Mouse (Mus musculus) neural tube, embryonic 11.5 days (tissue): ENCODE measurements at regions not wholly inside any gene's neighbourhood (a gene's known extent, or its start where the extent isn't known, plus 50 kb on each side); places are given as distances from the start of the nearest gene placed in this dataset.

Source experiments
- ATAC-seq: fragments of 200-750 bp; cut with Nextera tagmentation; 2 replicates; pipeline ENCODE4 v1.8.0; 2017; ENCODE audit warnings: moderate number of reproducible peaks, mild to moderate bottlenecking, moderate TSS enrichment, moderate library complexity; ENCODE audit not compliant: insufficient read depth, low FRiP score, low TSS enrichment
- DNase-seq: peaks from one replicate; pipeline ENCODE4 v3.0.0-alpha.2; 2015; ENCODE audit warnings: low spot score
- H3K27ac ChIP-seq: fragments of 300-500 bp; sonication (generic); 2 replicates; pipeline ENCODE4 v1.5.1; 2014; ENCODE audit warnings: low read depth, mild to moderate bottlenecking, low read length
- H3K27me3 ChIP-seq: fragments of 300-500 bp; sonication (generic); 2 replicates; pipeline ENCODE4 v1.6.1; 2014; ENCODE audit warnings: mild to moderate bottlenecking, low read length, mixed read lengths; ENCODE audit not compliant: control insufficient read depth, insufficient read depth
- H3K36me3 ChIP-seq: fragments of 300-500 bp; sonication (generic); 2 replicates; pipeline ENCODE4 v1.6.1; 2014; ENCODE audit warnings: mild to moderate bottlenecking, low read length, moderate library complexity, mixed read lengths; ENCODE audit not compliant: control insufficient read depth, insufficient read depth
- H3K4me1 ChIP-seq: fragments of 300-500 bp; sonication (generic); 2 replicates; pipeline ENCODE4 v1.6.1; 2014; ENCODE audit warnings: low read length, mixed read lengths; ENCODE audit not compliant: control insufficient read depth, insufficient read depth
- H3K4me2 ChIP-seq: fragments of 300-500 bp; sonication (generic); 2 replicates; pipeline ENCODE4 v1.6.1; 2014; ENCODE audit warnings: low read depth, mild to moderate bottlenecking, moderate library complexity
- H3K4me3 ChIP-seq: fragments of 300-500 bp; sonication (generic); 2 replicates; pipeline ENCODE4 v1.5.1; 2014; ENCODE audit warnings: low read depth, low read length
- H3K9ac ChIP-seq: fragments of 300-500 bp; sonication (generic); 2 replicates; pipeline ENCODE4 v1.6.1; 2014; ENCODE audit warnings: mild to moderate bottlenecking, low read length
- H3K9me3 ChIP-seq: fragments of 300-500 bp; sonication (generic); 2 replicates; pipeline ENCODE4 v1.6.1; 2016; ENCODE audit warnings: low read length; ENCODE audit not compliant: control insufficient read depth
- WGBS: fragments of 180-500 bp; shearing (Covaris S2); extraction: QIAGEN DNeasy Blood & Tissue Kit; methylation state at CpG from one replicate; pipeline ENCODE4 v1.1.7; 2014; 5-methylcytosine and 5-hydroxymethylcytosine counted together

GRCm38 (mm10) chr1:73793256-73793655 lies 331.0 kb downstream of the Tns1 start:
- 71% methylated on average over 3 of the region's 3 CpGs for WGBS
- ATAC-seq, result no peak

GRCm38 (mm10) chr1:73792311-73792710 lies 331.9 kb downstream of the Tns1 start:
- ATAC-seq (no peak), DNase-seq (no peak)
- H3K4me1 ChIP-seq, result no peaks in the 10 kb centered on the region
- no peak overlapping the region for H3K9ac ChIP-seq
- no peaks in the 10 kb centered on the region for H3K9me3 ChIP-seq
- H3K27me3 ChIP-seq, result no peaks in the 10 kb centered on the region
- H3K4me2 ChIP-seq, result no peak overlapping the region
- H3K4me3 ChIP-seq, result no peak overlapping the region
- H3K36me3 ChIP-seq, result no peaks in the 10 kb centered on the region
- 92% methylated on average over 5 of the region's 5 CpGs for WGBS
- H3K27ac ChIP-seq, result no peak overlapping the region

More at GRCm38 (mm10) chr1:73793256-73793655, 331.0 kb downstream of the Tns1 start:
- Histone ChIP-seq H3K36me3 (no peaks in the 10 kb centered on the region), H3K9me3 (no peaks in the 10 kb centered on the region), H3K27me3 (no peaks in the 10 kb centered on the region), H3K27ac (no peak overlapping the region), H3K9ac (no peak overlapping the region), H3K4me1 (no peaks in the 10 kb centered on the region), H3K4me2 (no peak overlapping the region), H3K4me3 (no peak overlapping the region)
- DNase-seq, result no peak

- ATAC-seq, result peak; percentile 60; the same call in 1 of the 2 replicates
- peak; percentile 54 for DNase-seq
- Histone ChIP-seq H3K4me2 (no peak overlapping the region), H3K9me3 (no peaks in the 10 kb centered on the region), H3K27me3 (no peaks in the 10 kb centered on the region), H3K4me1 (no peaks in the 10 kb centered on the region), H3K36me3 (no peaks in the 10 kb centered on the region), H3K9ac (no peak overlapping the region), H3K4me3 (no peak overlapping the region), H3K27ac (peak overlapping the region; percentile 21)
- WGBS, result 24% methylated on average over 2 of the region's 2 CpGs
Observed at GRCm38 (mm10) chr1:73787666-73788065, 336.6 kb downstream of the Tns1 start.

- ATAC-seq (no peak), DNase-seq (no peak)
- Histone ChIP-seq H3K9me3 (no peaks in the 10 kb centered on the region), H3K27me3 (no peaks in the 10 kb centered on the region), H3K4me1 (no peaks in the 10 kb centered on the region), H3K36me3 (no peaks in the 10 kb centered on the region), H3K9ac (no peak overlapping the region), H3K4me3 (no peak overlapping the region), H3K4me2 (no peak overlapping the region), H3K27ac (peak overlapping the region; percentile 21; the same call in 1 of the 2 replicates)
- WGBS, result 70% methylated on average over 7 of the region's 7 CpGs
Observed at GRCm38 (mm10) chr1:73787224-73787623, 337.0 kb downstream of the Tns1 start.

- Histone ChIP-seq H3K27ac (no peak overlapping the region), H3K4me3 (no peak overlapping the region), H3K9ac (no peak overlapping the region), H3K9me3 (no peaks in the 10 kb centered on the region), H3K27me3 (no peaks in the 10 kb centered on the region), H3K36me3 (no peaks in the 10 kb centered on the region), H3K4me1 (no peaks in the 10 kb centered on the region), H3K4me2 (no peak overlapping the region)
- no peak for ATAC-seq
- 92% methylated on average over 2 of the region's 2 CpGs for WGBS
- DNase-seq, result no peak
Observed at GRCm38 (mm10) chr1:73783303-73783702, 340.9 kb downstream of the Tns1 start.

GRCm38 (mm10) chr1:73782871-73783270 lies 341.4 kb downstream of the Tns1 start:
- ATAC-seq (no peak), DNase-seq (no peak)
- no peak overlapping the region for H3K4me3 ChIP-seq
- no peaks in the 10 kb centered on the region for H3K4me1 ChIP-seq
- H3K9me3 ChIP-seq, result no peaks in the 10 kb centered on the region
- no peak overlapping the region for H3K4me2 ChIP-seq
- 77% methylated on average over 2 of the region's 2 CpGs for WGBS
- H3K9ac ChIP-seq, result no peak overlapping the region
- no peaks in the 10 kb centered on the region for H3K27me3 ChIP-seq
- H3K27ac ChIP-seq, result no peak overlapping the region
- no peaks in the 10 kb centered on the region for H3K36me3 ChIP-seq

- ATAC-seq, result no peak
- H3K4me3 ChIP-seq, result no peak overlapping the region
- H3K27ac ChIP-seq, result no peak overlapping the region
- no peak overlapping the region for H3K4me2 ChIP-seq
- no peaks in the 10 kb centered on the region for H3K4me1 ChIP-seq
- H3K9ac ChIP-seq, result no peak overlapping the region
- no peaks in the 10 kb centered on the region for H3K27me3 ChIP-seq
- no peaks in the 10 kb centered on the region for H3K9me3 ChIP-seq
- DNase-seq, result no peak
- no peaks in the 10 kb centered on the region for H3K36me3 ChIP-seq
- 62% methylated on average over 5 of the region's 5 CpGs for WGBS
Observed at GRCm38 (mm10) chr1:73771773-73772172, 352.5 kb downstream of the Tns1 start.

GRCm38 (mm10) chr1:73770631-73771030 lies 353.6 kb downstream of the Tns1 start:
- Histone ChIP-seq H3K4me1 (no peaks in the 10 kb centered on the region), H3K4me3 (no peak overlapping the region), H3K27ac (no peak overlapping the region), H3K9ac (no peak overlapping the region), H3K27me3 (no peaks in the 10 kb centered on the region), H3K9me3 (no peaks in the 10 kb centered on the region), H3K36me3 (no peaks in the 10 kb centered on the region), H3K4me2 (no peak overlapping the region)
- WGBS, result 89% methylated on average over 5 of the region's 5 CpGs
- ATAC-seq (no peak), DNase-seq (no peak)

- DNase-seq (no peak), ATAC-seq (no peak)
- no peaks in the 10 kb centered on the region for H3K36me3 ChIP-seq
- H3K9ac ChIP-seq, result no peak overlapping the region
- H3K9me3 ChIP-seq, result no peaks in the 10 kb centered on the region
- H3K4me3 ChIP-seq, result no peak overlapping the region
- H3K4me2 ChIP-seq, result no peak overlapping the region
- 61% methylated on average over 5 of the region's 5 CpGs for WGBS
- H3K4me1 ChIP-seq, result no peaks in the 10 kb centered on the region
- no peaks in the 10 kb centered on the region for H3K27me3 ChIP-seq
- no peak overlapping the region for H3K27ac ChIP-seq
Observed at GRCm38 (mm10) chr1:73764611-73765333, 359.5 kb downstream of the Tns1 start.
